Mouse (Mus musculus) R1 (cell line): ENCODE results near the gene 1110032A03Rik.
A peak's percentile ranks its signal among the peaks of the same experiment; 100 is the strongest.

Experiments
- DNase-seq: peaks from one replicate; pipeline ENCODE4 v3.0.0-alpha.2; 2018; ENCODE audit warnings: low read depth, low spot score

Gene 1110032A03Rik

DNA sequence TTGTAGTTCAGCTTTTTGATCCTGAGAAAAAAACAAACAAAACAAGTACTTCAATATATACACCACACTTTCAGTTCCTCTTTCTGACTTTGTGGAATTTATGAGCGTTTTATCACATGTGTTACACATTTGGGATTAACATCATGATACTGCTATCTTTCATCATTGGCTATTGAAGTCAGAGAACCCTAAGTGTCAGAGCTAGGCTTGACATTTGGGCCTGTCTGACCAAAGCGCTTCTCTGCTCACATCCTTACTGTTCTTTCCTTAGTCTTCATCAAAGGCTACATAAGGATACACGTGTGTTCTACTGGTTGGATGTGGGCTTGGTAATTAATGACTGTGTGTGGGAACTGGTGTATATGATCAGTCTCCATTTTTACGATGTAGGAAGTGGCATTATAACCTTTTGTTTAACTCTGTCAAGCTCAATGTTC lies 1.3 kb downstream of the 1110032A03Rik start:
- DNase-seq = no peak

DNA sequence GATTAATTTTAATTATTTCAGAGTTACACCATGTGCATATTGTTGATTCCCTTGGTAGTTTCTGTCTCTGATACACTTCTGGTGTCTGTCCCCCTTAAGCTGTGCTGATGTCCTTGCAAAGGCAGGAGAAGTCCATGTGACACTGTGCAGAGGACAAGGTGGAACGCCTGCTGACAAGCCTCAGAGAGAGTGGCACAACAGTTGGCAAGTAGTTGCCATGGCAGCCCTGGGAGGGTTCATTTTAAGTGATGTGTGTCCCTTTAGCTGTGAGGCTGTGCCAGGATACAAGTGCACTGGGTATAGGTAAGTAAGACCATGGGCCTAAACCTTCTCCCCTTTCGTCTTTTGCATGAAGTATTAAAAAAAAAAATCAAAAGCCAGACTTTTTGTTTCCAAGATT lies 5.3 kb downstream of the 1110032A03Rik start:
- no peak for DNase-seq

DNA sequence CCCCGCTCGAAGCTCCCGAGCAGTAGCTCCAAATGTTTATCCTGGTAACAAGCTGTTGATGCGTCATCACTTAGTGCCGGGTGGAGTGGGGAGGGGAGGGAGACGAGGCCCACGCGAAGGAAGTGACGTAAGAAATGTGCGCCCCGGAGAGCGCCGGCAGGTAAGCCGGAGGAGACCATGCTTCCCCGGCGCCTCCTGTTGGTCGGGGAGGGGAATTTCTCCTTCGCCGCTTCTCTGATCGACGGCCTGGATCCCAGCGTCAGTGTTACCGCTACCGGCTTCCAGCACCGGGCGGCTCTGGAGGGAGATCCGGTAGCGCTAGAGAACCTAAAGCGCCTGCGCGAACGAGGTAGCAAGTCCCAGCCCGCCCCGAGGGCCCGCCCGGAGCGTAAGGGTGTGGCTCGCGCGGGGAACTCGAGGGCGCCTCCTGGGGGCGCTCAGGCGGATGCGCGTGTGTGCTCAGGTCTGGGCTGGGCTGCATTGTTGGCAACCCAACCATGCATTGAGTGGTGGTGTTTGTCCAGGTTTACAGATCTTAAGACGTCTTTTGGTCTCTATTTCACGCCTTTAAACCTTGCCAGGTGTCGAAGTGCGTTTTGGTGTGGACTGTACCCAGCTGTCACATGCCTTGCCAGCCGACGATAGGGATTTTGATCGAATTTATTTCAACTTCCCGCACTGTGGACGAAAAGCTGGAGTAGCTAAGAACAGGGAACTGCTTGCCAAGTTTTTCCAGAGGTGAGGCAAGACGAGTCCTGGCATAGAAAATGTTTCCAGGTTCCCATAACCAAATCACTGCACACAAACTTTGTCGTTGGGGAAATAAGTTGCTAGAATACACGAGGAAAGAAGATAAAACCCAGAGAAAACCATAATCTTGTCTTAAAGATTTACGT lies 7.0 kb downstream of the 1110032A03Rik start, which contains the start of gene Fdxacb1:
Gene Fdxacb1, plus strand, starts transcription at position 130 of the 896 bp plus-strand sequence.
- peak; percentile 99 for DNase-seq

DNA sequence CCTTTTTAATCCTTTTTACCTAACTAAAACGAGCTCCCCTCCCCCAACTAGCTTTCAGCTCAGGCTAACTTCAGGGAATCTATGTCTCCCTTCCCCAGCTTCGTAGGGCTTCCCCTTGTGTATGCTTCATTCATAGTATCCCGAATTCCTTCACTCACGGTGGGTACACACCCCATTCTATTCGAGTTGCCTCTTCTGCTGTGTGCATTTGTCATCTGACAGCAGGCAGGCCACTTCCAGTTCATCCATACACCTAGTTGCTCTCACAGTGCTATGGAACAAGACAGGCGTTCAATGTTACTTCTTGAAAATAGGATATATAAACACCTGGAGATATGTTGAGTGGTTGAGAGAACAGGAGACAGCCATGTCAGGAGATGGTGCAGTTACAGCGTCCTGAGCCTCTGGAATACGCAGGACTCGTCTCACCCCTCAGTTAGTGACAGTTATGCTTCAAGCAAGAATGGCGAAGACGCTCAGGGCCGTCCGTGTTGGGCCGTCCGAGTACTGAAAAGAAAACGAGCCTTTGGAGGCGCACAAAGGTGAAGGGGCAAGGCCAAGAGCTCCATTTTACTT lies 7.7 kb downstream of the 1110032A03Rik start:
- DNase-seq = peak; percentile 36

DNA sequence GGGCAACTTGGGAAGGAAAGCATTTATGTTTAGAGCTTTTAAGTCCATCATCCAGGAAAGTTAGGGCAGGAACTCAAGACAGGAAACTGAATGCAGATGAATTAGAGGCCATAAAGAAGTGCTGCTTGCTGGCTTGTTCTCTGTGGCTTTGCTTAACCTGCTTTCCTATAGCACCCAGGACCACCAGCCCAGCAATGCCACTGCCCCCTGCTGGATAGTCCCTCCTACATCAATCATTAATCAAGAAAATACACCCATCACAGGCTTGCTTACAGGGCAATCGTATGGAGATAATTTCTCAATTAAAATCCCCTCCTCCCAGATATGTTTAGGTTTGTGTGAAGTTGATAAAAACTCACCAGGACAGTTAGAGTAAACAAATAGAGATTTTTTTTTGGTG lies 12.0 kb downstream of the 1110032A03Rik start:
- no peak for DNase-seq

DNA sequence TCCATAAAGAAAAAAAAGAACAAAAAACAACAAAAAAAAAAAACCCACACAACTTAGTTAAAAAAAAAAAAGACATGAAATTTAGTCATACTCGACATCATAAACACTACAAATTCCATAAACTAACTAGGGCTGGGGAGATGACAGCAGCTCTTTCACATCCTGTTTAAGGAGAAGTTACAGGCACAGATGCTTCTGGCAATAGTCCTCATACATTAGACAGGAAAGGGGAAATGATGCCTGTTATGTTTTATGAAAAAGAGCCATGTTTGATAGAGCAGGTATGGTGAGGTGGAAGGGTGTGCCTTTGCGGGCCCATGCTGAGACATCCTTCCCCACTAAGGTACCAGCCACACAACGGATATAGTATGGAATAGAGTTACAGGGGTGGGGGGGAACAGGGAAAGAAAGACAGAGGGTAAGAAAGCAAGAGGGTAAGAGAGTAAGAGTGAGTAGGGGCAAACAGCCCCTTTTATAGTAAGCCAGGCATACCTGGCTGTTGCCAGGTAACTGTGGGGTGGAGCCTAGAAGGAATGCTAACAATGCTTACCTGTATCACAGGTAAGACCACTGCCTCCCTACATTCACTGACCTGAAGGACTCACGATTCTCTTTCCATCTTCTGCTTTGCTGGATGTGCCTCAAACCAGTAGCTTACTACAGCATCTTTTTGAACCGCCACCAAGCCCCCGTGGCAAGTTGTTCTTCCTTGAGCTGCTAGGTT lies 13.6 kb downstream of the 1110032A03Rik start:
- no peak for DNase-seq

DNA sequence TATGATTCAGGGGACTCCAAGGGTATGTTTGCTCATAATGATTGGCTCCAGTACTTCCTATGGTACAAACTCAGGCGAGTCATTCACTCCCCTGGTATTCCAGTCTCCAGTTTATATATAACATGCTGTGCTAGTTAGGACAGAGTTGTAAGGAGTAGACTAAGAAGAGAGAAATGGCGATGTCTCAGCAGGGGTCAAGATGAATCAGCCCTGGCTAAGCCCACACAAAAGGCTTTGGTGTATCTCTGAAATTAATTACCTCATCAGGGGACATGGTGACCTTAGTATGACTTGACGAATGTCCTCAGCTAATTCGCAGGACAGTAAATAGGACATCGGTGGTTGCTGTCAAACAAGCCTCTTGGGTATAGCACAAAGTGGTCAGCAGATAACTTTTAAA lies 18.6 kb downstream of the 1110032A03Rik start:
- no peak for DNase-seq

DNA sequence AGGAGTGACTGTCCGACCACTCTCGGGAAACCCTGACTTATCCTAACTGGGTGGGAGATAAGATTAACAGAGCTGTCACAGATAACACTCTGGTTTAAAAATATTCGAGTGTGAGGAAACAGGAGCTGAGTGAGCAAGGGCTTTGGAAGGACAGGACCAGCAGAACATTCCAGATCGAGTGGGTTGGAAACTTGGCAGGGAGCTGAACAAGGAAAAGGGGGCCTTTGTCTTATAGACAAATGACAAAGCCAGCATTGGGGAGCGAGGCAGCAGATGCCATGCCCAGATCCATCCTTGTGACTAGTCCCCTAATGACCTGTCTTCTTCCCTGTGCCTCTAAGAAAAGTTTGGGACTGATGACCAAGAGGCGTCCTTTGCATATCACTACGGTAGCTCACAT lies 21.4 kb downstream of the 1110032A03Rik start:
- no peak for DNase-seq

DNA sequence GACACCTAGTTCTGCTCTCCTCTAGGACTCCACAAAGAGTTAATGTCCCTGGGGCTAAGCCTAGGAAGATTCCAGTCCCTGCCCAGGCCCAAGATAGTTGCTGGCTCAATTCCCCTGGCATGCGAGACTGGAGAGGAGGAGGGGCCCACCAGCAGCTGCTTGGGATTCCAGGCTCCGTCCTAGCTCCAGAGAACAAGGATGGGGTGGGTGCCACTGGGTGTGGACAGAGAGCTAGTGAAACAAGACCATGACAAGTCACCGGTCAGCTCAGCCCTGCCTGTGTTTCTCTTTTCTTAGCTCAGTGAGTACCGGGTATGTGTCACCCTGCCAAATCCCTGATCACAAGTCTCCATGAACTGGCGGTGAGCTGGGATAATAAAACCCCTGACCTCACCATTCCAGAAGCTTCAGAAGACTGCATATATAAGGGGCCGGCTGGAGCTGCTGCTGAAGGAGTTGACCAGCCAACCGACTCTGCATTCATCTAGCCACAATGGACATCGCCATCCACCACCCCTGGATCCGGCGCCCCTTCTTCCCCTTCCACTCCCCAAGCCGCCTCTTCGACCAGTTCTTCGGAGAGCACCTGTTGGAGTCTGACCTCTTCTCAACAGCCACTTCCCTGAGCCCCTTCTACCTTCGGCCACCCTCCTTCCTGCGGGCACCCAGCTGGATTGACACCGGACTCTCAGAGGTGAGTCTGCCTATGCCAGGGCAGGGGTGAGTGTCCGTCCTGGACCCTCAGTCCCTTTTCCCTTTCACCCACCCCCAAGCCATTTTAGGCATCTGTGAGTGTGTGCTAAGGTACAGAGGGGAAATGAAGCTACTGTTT lies 22.3 kb downstream of the 1110032A03Rik start:
- peak; percentile 48 for DNase-seq

DNA sequence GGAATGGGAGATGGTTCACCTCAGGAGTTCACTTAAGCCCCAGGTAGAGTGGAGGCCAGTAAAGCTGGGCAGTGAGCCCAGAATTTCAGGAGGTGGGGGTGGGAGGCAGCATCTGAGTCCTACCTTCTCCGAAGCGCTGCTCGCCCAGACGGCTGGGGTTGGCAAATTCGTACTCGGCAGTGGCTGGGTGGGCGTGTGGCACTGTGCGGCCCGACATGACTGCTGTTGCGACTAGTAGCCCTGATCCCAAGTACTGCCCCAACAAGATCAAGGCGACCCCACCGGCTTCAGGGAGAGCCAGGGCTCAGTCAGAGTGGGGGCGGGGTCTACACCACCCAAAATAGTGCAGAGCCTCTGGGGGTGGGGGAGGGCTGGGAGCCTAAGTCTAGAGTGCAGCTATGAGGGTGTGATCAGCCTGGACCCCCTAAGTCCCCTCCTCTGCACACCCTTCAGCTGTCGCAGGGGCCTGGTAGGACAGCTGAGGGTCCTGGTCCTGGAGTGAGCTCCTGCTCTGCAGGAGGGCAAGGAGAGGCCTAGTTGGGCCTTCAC lies 23.2 kb downstream of the 1110032A03Rik start, which contains the start of gene Hspb2:
Gene Hspb2, minus strand, starts transcription at position 301 of the 549 bp plus-strand sequence.
- DNase-seq = no peak

DNA sequence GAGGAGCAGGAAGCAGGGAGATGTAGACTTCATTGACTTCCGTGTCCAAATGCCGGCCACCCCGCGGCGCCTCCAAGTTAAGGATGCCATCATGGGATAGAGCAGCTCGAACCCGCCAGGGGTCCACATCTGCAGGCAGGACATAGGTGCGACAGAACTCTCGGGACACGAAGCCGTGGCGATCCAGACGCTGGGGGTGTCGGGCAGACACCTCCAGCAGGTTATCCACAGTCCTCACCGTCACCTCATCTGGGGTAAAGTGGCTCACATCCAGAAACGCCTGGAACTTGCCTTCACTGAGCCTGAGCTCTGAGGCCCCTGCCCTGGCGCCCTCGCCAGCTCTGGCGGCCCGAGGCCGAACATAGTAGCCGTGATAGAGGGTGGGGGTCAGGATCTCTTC lies 24.0 kb downstream of the 1110032A03Rik start, which contains the start of gene Cryab:
Gene Cryab, plus strand, starts transcription at position 3 of the 400 bp plus-strand sequence.
- DNase-seq = no peak

DNA sequence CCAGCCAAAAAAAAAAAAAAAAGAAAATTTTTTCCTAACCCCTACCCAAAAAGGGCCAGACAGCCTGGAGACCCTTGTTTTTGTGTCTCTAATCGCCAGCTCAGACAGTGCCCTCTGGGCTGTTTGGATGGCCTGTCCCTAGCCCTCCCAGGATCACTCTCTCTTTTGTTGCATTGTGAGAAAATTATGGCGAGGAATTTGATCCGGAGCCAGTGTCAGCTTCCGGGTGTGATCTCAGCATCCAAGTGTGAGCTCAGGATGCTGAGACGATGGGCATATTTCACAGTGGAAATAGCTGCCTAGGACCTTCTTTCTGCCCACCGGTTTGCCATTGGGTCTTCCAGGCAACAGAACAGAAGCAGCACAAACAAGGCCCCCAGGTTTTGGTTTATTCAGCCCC lies 24.6 kb downstream of the 1110032A03Rik start:
- DNase-seq = no peak

DNA sequence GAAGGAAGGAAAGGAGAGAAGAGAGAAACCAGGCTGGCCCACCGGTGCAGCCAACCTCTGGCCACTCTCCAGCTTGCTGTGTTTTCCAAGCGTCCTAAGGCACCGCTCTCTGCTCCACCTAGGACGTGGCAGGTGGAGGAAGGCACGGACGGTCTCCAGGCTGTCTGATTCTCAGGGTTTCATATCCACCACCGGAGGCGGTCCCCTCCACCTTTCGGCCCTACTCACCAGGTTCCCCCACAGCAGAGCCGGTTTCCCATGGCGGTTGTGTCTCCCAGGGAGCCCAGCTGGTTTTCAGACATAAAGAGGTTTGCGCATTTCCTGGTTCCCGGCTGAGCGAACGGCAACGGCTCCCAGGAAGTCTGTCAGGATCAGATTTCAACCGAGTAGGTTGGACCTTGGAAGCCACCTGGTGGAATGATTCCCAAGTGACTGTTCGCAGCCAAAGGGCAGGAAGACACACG lies 29.1 kb downstream of the 1110032A03Rik start, which contains the start of gene 2310030G06Rik:
Gene 2310030G06Rik, minus strand, starts transcription at position 323 of the 464 bp plus-strand sequence.
- peak; percentile 85 for DNase-seq

DNA sequence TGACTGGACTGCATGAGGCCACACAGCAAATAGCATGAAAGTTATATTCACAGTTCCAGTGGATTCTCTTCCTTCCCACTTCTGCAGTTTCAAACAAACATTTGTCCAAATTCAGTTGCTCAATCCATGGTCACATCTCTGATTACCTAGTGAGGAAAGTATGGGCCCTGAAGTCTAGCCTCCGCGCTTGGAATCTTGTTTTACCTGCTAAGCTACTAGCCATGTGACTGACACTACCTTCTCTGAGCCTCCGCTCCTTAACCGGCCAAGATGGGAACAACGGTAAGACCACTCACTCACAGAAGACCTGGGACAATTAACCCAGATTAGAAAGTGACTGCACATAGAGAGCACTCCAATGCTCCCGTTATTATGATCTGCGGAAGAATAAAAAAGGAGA lies 29.5 kb downstream of the 1110032A03Rik start:
- DNase-seq = no peak

DNA sequence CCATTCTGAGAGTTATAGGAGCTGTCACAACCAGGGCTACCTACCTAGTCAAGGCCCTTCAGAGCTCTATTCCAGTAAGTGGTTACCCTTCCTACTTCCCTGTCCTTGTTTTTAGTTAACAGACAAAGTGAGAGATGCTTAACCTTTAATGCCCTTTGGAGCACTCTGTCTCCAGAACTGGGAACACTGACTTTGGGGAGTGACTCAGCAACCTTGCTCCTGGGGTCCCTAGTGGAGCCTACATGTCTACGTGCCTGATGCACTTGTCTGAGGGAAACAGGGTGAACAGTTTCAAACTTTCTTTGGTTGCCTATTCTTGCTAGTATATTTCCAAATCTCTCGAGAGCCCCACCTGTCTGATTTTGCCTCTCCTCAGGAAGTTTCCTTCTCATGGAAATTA lies 32.6 kb downstream of the 1110032A03Rik start:
- peak; percentile 80 for DNase-seq

DNA sequence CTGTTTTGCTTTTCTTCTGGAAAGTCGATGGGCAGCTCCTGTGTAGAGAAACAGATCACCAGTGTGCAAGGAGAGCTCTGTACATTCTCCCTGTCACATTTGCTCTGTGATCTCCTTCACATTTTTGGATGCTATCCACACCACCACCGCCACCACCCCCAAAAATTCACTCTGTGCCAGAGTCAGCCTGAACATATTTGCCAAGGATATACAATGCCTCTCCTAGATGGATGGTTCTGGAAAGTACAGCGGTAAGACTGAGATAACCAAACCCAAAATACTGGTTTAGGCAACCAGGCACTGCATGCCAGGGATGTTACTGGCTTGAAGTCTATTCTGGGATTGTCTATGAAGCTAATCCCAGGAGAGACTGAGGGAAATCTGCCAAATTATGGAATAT lies 33.1 kb downstream of the 1110032A03Rik start:
- no peak for DNase-seq

DNA sequence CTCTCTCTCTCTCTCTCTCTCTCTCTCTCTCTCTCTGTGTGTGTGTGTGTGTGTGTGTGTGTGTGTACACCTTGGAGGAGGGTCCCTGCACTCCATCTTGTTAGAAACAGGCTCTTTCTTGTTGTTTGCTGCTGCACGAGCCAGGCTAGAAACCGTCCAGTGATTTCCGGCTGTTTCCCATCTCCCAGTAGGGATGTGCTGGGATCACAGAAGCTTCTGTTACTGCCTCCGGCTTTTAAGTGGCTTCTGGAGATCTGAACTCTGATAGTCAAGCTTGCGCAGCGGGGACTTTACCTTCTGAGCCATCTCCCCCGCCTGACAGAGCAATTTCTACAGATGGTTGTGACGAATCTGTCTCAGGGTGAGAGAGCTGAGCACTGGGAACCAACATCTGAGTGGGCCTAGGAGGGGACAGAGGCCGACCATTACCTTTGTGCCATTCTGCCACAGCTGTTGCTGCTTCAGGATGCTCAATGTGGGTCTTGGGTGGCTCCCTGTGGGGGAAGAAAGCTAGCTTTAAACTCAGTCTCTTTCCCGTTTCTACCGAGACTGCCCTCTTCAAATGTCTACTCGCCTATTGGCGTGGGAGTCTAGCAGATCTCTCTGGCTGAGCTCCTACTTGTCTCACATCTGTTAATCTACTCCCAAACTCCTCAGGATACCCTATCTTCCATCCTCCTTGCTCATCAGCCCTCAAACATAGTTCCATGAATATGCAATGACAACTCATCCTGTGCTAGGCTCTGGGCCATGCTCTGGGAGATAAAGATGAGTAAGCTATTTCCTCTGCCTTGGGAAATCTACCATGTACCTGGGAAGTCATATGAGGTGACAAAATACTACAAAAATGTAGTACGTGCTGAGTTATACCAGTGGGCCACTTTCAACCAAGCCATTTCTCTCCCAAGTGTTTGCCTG lies 34.2 kb downstream of the 1110032A03Rik start:
- DNase-seq = peak; percentile 73

DNA sequence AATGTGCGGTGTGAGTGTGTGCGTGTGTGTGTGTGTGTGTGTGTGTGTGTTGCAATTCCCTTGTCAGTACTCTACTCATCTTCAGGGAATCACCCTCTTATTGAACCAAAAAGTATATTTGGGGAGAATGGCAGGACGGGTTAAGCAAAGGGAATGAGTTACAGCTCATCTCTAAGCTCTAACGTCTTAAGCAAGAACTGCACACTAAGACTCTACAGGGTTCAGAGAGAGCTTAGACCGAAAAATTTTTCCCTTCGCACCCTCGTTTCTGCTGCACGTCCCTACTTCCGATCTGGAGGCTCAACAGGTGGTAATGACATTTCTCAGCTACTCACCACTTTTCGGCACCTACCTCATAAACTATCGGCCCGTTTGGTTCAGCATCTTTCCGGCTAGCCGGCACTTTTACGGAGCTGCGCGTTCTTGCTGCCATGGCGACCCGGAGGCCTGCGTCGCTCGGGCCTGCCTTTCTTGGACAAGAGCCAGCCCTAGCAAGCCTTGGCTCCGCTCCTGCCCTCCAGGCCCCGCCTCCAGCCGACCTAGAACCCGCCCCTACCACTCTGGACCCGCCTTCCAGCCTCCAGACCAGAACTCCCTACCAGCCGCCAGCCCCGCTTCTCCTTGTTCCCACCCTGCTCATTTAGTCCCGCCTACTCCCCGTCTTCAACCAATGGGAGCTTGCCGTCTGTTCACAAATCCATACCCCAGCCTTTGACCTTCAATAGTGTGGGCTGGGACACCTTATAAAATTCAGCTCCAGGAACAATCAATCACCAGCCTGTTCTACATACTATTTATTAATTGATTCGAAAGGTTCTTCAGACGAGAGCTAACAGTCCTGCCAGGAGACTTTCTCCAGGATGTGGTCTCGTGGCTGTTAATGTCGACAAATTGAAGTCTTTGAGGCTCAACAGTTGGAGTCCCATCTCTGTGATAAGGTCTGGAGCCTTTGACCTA lies 36.1 kb downstream of the 1110032A03Rik start, which contains the start of gene Dixdc1:
Gene Dixdc1, minus strand, starts transcription at position 604 of the 957 bp plus-strand sequence.
- peak; percentile 98 for DNase-seq
